Mouse (Mus musculus) layer of hippocampus, adult 2 months (tissue): ENCODE measurements around the gene Calhm3. TPM values are rescaled to one million over a fixed set of nuclear protein-coding genes. Genes with fewer than 3 reads are reported as not detected.
A peak's percentile ranks its signal among the peaks of the same experiment; 100 is the strongest.

Experiments used
- DNase-seq, 2 experiments: peaks; one replicate each; pipeline ENCODE4 v3.0.0; 2022; ENCODE audit warnings: low spot score in 2 of 2
- H3K27ac ChIP-seq: fragments of 200-600 bp; 2 replicates; pipeline ENCODE4 v1.8.1; 2022
- H3K4me3 ChIP-seq: fragments of 200-600 bp; 2 replicates; pipeline ENCODE4 v1.8.1; 2022; ENCODE audit warnings: mild to moderate bottlenecking
- CTCF ChIP-seq: fragments of 200-600 bp; conservative IDR thresholded peaks from 2 replicates; pipeline ENCODE4 v1.8.1; 2022; ENCODE audit warnings: antibody characterized with exemption, mild to moderate bottlenecking, moderate library complexity
- total RNA-seq, 2 experiments: library from RNA; stranded (reverse); gene quantifications; 2 replicates each; pipeline ENCODE4 v1.2.3; 2021

Gene Calhm3
- total RNA-seq, 2 experiments from 2014 or later, result not detected

GRCm38 (mm10) chr19:47130551-47131125 lies 26.9 kb downstream of the Calhm3 start:
- H3K27ac ChIP-seq, result no peak overlapping the region
- DNase-seq, result no peak
- no peak for TF ChIP-seq CTCF
- no peak overlapping the region for H3K4me3 ChIP-seq

- TF ChIP-seq CTCF, result no peak
- no peak overlapping the region for H3K27ac ChIP-seq
- no peak overlapping the region for H3K4me3 ChIP-seq
- no peak for DNase-seq
These were observed 28.7 kb downstream of the Calhm3 start for GRCm38 (mm10) chr19:47128835-47129234.

- DNase-seq, result no peak
- TF ChIP-seq CTCF, result no peak
- Histone ChIP-seq H3K4me3 (no peak overlapping the region), H3K27ac (peak overlapping the region; percentile 14; the same call in 1 of the 2 replicates)
These were observed 29.4 kb downstream of the Calhm3 start for GRCm38 (mm10) chr19:47128164-47128563.

GRCm38 (mm10) chr19:47122802-47123201 lies 34.8 kb downstream of the Calhm3 start:
- H3K27ac ChIP-seq, result no peak overlapping the region
- no peak for DNase-seq
- no peak overlapping the region for H3K4me3 ChIP-seq
- peak; percentile 82 for TF ChIP-seq CTCF

- H3K27ac ChIP-seq, result no peak overlapping the region
- TF ChIP-seq CTCF, result peak; percentile 88
- DNase-seq, result peak in 1 of 2 experiments; percentile 24
- H3K4me3 ChIP-seq, result no peak overlapping the region
These were observed 36.5 kb downstream of the Calhm3 start for GRCm38 (mm10) chr19:47121054-47121453.

GRCm38 (mm10) chr19:47118634-47119033 lies 38.9 kb downstream of the Calhm3 start:
- DNase-seq, result peak in 1 of 2 experiments; percentile 46
- H3K4me3 ChIP-seq, result no peak overlapping the region
- peak overlapping the region; percentile 89 for H3K27ac ChIP-seq
- TF ChIP-seq CTCF, result no peak

- no peak for DNase-seq
- Histone ChIP-seq H3K4me3 (no peak overlapping the region), H3K27ac (no peak overlapping the region)
- no peak for TF ChIP-seq CTCF
These were observed 52.8 kb downstream of the Calhm3 start for GRCm38 (mm10) chr19:47104641-47105271.

Other genes starting within 250 kb of the Calhm3 start
- 100 to 1,000 TPM; 170 to 180 TPM for gene Ina, start 143.1 kb downstream of the Calhm3 start, total RNA-seq
- gene Nt5c2, start 142.6 kb downstream of the Calhm3 start, total RNA-seq, result 10 to 100 TPM; 80.9 to 84.4 TPM
- 10 to 100 TPM; 19.3 to 25.5 TPM for gene Pcgf6, start 106.9 kb downstream of the Calhm3 start, total RNA-seq
- 1 to 10 TPM; 5.2 to 5.6 TPM for gene Taf5, start 90.0 kb downstream of the Calhm3 start, total RNA-seq
- 100 to 1,000 TPM; 713 to 825 TPM for gene Usmg5, start 67.1 kb downstream of the Calhm3 start, total RNA-seq
- 10 to 100 TPM; 17.9 to 19.0 TPM for gene Pdcd11, start 67.0 kb downstream of the Calhm3 start, total RNA-seq
- 1 to 10 TPM; 4.1 to 5.5 TPM for gene Calhm2, start 19.5 kb downstream of the Calhm3 start, total RNA-seq
- not detected for gene Calhm1, start 13.5 kb downstream of the Calhm3 start, total RNA-seq
- gene Neurl1a, start 21.1 kb upstream of the Calhm3 start, total RNA-seq, result 100 to 1,000 TPM; 180 to 194 TPM